Mouse (Mus musculus): ENCODE measurements at regions not wholly inside any gene's neighbourhood (a gene's known extent, or its start where the extent isn't known, plus 50 kb on each side); places are given as distances from the start of the nearest gene placed in this dataset.

DNA sequence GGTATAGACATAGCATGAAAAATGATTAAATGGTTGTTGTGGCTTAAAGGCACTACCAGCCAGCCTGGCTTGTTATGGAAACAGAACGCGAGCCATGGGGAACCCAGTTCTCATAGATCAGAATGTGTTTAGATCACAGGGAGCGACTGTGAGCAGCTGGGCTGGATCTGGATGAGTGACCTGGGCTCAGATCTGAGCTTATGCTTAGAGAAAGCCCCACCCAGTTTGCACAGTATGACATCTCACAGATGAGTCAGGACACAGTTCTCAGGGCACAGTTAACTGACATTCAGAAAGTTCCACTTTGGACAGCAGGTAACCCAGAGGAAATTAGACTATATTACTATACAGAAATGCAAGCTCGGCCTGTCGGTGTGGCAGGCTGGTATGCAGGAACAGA, 255.5 kb downstream of the Gm10260 start:
- in situ Hi-C loops (cut with MboI; ENCODE audit: low pct_unique_long_range_greater_than_20kb in 1 of 2, low sequenced_read_pairs in 2 of 2, unreplicated experiment in 1 of 2), result no loop called here

DNA sequence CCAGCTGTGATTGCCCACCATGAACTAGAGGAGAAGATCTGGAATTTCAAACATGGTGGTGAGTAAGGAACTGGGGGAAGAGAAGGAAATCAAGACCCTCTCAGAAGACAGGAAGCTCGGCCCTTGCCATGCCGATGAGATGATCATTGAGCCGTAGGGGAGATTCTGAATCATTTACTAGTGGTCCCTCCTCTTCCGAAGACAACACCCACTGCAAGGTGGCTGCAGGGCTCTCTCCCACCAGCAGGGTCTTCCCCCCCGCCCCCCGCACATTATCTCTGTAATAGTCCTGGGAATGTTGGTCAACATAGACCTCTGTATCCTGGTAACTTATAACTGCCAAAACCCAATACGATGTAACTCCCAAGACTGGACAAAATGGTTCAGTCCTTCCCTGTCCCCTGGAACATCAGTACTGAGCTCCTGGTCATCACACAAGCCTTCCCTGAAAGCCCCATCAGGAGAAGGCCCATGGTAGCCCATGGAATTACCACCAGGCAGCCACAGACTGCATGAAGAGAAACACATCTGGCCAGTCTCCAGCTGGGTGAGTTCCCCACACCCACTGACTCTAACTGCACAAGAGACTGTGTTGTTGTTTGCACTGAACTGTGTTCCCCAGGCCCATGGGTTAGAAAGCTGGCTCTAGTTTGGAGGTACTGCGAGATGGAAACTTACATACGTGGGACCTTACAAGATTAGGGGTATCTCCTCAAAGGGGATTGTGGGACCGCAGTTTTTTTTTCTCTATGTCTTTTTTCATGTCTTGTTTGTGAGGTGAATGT, 256.3 kb downstream of the Gm10260 start:
- in situ Hi-C loops (cut with MboI; ENCODE audit: low pct_unique_long_range_greater_than_20kb in 1 of 2, low sequenced_read_pairs in 2 of 2, unreplicated experiment in 1 of 2), result no loop called here

- in situ Hi-C loops (cut with MboI; ENCODE audit: low pct_unique_long_range_greater_than_20kb in 1 of 2, low sequenced_read_pairs in 2 of 2, unreplicated experiment in 1 of 2), result no loop called here
Measured at GRCm38 (mm10) chr13:97503391-97503790, 257.0 kb downstream of the Gm10260 start.

DNA sequence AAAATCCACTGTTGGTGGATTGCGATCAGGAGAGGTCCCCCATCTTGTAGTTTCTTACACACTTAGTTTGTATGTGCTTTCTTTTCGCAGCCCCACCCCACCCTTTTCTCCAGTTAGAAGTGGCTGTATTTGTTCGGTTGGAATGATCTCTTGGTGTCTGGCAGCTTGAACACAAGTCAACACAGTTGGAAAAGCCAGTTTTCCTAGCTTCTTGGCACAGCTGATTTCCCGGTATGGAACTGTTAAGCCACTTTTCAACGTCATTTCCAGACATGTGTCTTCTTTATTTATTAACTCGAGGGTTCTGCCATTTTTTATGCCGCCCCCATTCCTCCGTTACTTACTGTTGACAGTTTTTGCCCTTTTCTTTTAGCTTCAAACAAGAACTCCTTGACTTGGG, 259.2 kb downstream of the Enc1 start:
- in situ Hi-C loops (cut with MboI; ENCODE audit: low pct_unique_long_range_greater_than_20kb in 1 of 2, low sequenced_read_pairs in 2 of 2, unreplicated experiment in 1 of 2), result no loop called here

- in situ Hi-C loops (cut with MboI; ENCODE audit: low pct_unique_long_range_greater_than_20kb in 1 of 2, low sequenced_read_pairs in 2 of 2, unreplicated experiment in 1 of 2), result loop anchor here (10.0 kb wide), 1 partner anchor 254 kb away; the partner anchor contains the start of gene Enc1 (in 2 of the 2)
Measured at GRCm38 (mm10) chr13:97498981-97499380, 258.1 kb downstream of the Enc1 start.

DNA sequence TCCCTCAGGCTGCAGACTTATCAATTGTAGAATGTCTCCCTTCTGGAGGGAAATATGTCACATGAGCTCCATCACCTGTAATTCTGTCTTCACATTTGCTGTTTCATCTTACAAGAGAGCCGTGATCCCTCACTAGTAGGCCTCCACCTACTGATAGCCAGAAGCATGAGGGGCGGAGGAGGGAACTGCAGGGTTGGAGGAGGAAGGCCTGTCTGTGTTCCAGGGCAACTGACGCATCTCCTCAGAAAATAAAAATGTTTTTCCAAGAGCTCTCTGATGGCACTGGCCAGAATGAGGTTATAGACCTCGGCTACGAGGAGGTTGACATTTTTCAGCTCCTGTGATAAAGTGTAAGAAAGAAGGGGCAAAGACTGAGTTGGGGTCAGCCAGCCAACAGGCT, 257.0 kb downstream of the Enc1 start:
- in situ Hi-C loops (cut with MboI; ENCODE audit: low pct_unique_long_range_greater_than_20kb in 1 of 2, low sequenced_read_pairs in 2 of 2, unreplicated experiment in 1 of 2), result loop anchor here (10.0 kb wide), 1 partner anchor 253 kb away; the partner anchor contains the start of gene Enc1 (in 2 of the 2)

DNA sequence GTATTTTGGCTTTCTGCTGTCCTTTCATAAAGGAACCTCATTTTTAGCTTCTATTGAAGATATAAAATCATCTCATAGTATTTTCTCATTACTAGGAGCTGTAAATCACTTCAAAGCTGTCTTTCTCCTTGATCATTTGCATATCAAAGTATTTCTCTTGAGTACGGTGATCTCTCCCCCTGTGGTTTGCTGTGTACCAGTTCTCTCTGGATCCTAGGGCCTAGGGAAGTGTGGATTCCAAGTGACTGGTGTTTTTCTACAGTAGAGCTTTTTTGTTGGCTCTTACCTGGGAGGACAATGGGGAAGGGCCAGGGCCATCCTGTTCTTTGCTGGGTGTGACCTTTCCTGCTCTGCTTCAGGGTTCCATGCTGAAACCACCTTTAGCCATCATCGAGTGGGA, 253.9 kb downstream of the Enc1 start:
- in situ Hi-C loops (cut with MboI; ENCODE audit: low pct_unique_long_range_greater_than_20kb in 1 of 2, low sequenced_read_pairs in 2 of 2, unreplicated experiment in 1 of 2), result loop anchor here (10.0 kb wide), 1 partner anchor 250 kb away; the partner anchor contains the start of gene Enc1 (in 2 of the 2)

DNA sequence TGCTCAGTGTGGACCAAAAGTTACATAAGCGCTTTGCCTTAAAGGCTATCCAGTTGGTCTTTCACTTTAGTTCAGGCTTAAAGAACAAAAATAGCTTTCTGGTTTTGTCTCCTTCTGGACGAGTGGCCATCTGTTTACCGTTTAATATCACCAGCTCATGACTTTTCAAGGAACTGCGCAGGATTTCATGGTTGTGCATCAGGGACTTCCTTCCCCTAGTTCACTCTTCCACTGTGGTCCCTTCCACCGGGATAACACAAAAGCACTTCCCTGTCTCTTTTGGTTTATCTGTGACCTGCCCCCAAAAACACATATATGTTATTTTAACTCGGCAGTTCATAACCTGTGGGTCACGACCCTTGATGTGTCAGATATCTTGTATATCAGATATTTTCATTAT, 252.9 kb downstream of the Enc1 start:
- in situ Hi-C loops (cut with MboI; ENCODE audit: low pct_unique_long_range_greater_than_20kb in 1 of 2, low sequenced_read_pairs in 2 of 2, unreplicated experiment in 1 of 2), result loop anchor here (10.0 kb wide), 1 partner anchor 249 kb away; the partner anchor contains the start of gene Enc1 (in 2 of the 2)

- in situ Hi-C loops (cut with MboI; ENCODE audit: low pct_unique_long_range_greater_than_20kb in 1 of 2, low sequenced_read_pairs in 2 of 2, unreplicated experiment in 1 of 2), result loop anchor here (10.0 kb wide), 1 partner anchor 248 kb away; the partner anchor contains the start of gene Enc1 (in 2 of the 2)
Measured at GRCm38 (mm10) chr13:97492958-97493735, 252.2 kb downstream of the Enc1 start.

DNA sequence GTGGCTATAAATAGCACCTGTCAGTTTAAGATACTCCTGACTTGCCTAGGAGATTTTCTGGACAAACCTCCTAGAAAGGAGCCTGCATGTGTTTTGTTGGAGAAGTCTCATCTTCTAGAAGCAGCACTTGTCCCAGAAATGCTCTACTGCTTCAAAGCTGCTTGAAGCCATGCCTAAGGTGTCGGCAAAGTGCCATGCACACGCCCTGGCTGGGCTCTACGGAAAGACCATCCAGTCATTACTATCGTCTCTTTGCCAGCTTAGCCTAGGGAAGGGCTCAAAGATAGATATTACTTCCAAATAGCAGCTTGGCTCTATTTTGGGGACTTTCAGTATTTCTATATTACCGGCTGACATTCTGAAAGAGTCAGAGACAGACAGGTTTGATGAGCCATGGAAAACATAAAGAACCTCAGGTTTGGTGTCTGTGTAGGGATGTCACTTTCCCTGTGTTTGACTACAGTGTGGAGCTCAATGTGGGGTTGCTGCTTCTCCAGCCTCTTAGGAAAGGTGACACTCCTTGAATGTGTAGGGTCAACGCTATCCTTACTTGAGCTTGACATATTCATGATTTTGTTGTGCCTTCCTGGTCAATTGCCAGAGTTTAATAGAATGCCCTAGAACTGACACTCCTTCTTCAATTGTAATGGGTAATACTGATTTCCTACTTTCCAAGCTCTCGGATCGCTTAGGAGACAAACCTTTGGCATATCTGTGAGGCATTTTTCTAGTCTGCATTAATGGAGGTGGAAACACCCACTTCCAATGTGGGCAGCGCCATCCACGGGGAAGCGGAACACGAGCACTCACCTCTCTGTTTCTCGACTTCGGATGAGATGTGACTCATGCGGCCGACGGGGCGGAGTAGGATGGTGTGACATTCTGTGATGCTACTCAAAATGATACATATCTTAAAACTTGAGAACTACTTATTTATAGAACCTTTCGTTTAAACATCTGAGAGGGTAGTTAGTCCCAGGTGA, 251.3 kb downstream of the Enc1 start:
- in situ Hi-C loops (cut with MboI; ENCODE audit: low pct_unique_long_range_greater_than_20kb in 1 of 2, low sequenced_read_pairs in 2 of 2, unreplicated experiment in 1 of 2), result loop anchor here (10.0 kb wide), 1 partner anchor 247 kb away; the partner anchor contains the start of gene Enc1 (in 2 of the 2)

- in situ Hi-C loops (cut with MboI; ENCODE audit: low pct_unique_long_range_greater_than_20kb in 1 of 2, low sequenced_read_pairs in 2 of 2, unreplicated experiment in 1 of 2), result loop anchor here (10.0 kb wide), 1 partner anchor 245 kb away; the partner anchor contains the start of gene Enc1 (in 2 of the 2)
Measured at GRCm38 (mm10) chr13:97490131-97490530, 249.2 kb downstream of the Enc1 start.

- in situ Hi-C loops (cut with MboI; ENCODE audit: low pct_unique_long_range_greater_than_20kb in 1 of 2, low sequenced_read_pairs in 2 of 2, unreplicated experiment in 1 of 2), result loop anchor here (10.0 kb wide), 1 partner anchor 245 kb away; the partner anchor contains the start of gene Enc1 (in 2 of the 2)
Measured at GRCm38 (mm10) chr13:97489721-97490120, 248.8 kb downstream of the Enc1 start.

DNA sequence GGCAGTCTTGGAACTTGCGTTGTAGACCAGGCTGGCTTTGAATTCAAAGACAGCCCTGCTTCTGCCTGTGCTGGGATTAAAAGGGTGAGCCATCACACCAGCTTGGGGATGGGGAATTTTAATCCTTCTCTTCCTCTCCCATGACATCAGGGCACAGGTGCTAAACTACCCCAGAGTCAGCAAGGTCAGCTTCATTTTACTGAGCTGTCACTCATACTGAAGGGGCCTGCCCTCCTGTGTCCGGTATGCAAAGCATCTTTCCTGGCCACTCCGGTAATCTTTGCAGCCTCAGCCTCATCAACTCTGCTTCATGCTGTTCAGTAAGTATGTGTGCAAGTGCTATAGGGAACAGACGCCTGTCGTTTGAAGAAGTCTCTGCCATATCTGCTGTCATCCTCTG, 248.1 kb downstream of the Enc1 start:
- in situ Hi-C loops (cut with MboI; ENCODE audit: low pct_unique_long_range_greater_than_20kb in 1 of 2, low sequenced_read_pairs in 2 of 2, unreplicated experiment in 1 of 2), result no loop called here

- in situ Hi-C loops (cut with MboI; ENCODE audit: low pct_unique_long_range_greater_than_20kb in 1 of 2, low sequenced_read_pairs in 2 of 2, unreplicated experiment in 1 of 2), result no loop called here
Measured at GRCm38 (mm10) chr13:97488518-97488917, 247.6 kb downstream of the Enc1 start.

DNA sequence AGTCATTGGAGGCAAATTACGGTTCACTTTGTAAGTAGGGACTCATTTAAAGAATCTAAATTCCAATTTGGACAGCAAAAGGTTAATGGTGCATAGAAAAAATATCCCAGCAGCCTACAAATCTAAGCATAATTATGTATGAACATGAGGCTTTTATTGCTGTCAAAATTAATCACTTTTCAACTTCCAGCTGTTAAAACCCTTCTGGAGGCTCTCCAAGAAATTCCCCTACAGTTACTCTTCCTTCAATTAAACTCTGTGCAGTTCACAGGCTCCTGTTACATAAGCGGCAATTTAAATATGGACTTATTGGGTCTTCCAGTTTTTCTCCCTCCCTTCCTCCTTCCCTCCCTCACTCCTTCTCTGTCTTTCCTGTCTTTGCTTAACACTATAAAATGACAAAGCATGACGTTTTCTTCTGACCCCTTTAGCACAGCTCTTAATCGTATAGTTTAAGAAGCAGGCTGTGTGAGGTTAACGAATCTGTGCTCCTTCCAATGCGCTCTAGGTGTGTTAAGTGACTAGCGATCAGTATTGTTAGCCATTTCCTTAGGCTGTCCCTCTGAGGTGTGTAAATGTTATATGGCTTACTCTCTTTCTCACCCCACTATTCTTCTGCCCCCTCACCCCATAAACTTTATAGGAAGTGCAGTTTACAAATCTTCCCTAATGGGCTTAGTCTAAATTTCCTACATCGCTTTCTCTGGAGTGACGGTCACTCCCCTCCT, 247.0 kb downstream of the Enc1 start:
- in situ Hi-C loops (cut with MboI; ENCODE audit: low pct_unique_long_range_greater_than_20kb in 1 of 2, low sequenced_read_pairs in 2 of 2, unreplicated experiment in 1 of 2), result no loop called here

DNA sequence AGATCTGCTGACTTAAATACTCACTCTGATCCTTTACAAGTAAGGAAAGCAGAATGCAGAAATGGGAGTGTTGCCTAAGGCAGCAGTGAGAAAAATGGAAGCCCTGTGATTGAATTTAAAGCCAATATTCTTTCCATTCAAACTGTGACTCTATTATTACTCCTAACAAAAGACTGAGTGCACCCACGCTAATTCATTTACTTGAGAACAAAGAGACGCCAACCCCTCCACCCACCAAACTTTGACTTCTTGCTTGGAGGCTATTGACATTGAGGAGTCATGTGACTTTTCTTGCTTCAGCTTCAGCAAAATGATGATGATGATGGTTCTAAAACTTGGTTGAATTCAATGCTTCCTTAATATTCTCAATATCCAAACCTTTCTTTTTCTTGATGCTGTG, 245.6 kb downstream of the Enc1 start:
- in situ Hi-C loops (cut with MboI; ENCODE audit: low pct_unique_long_range_greater_than_20kb in 1 of 2, low sequenced_read_pairs in 2 of 2, unreplicated experiment in 1 of 2), result no loop called here

GRCm38 (mm10) chr13:97485886-97486285, 245.0 kb downstream of the Enc1 start:
- in situ Hi-C loops (cut with MboI; ENCODE audit: low pct_unique_long_range_greater_than_20kb in 1 of 2, low sequenced_read_pairs in 2 of 2, unreplicated experiment in 1 of 2), result no loop called here
